Mouse (Mus musculus) spleen, adult 12 weeks (tissue): ENCODE data around the gene Tm4sf1.

Source experiments
- DNase-seq: peaks from one replicate; pipeline ENCODE4 v3.0.0; 2022; ENCODE audit warnings: low spot score

Gene Tm4sf1

DNA sequence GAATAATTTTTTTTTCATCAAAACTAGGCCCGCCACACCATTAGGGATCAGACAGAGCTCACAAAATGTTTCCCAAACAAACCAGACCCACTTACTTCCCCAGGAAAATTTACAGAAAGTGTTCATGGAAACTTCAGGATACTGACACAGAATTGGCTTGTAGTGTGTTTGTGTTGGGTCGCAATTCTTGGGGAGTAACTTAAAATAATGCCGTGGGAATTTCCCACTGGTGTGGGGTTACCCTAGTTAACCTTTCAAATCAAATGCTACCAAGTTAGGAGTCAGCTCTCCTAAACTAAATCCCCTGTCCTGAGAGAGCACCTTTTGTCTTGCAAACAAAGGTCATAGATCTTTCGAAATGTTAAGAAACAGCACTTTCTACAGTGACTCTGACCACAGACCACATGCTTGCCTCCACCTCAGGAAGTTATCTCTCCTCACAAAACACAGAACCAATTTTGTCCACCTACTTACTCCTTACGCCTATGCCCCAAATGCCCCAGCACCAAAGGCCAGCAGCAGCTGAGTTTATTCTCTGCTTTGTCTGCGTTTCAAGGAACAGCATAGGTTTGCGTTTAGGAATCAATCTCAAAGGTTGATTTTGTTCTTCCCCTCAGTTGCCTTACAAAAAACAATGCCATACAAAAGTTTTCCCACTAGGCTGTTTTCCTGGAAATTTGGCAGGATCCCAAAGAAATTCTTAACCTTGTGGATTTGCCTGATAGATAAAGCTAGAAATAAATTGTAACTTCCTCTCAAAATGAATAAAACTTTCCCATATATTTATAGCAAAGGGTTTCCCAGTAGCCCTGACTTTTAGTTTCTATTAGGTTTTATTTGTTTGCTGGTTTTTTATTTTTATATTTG lies 13.7 kb downstream of the Tm4sf1 start:
- DNase-seq = no peak

- DNase-seq = no peak
Measured at GRCm38 (mm10) chr3:57287438-57287837, 14.3 kb downstream of the Tm4sf1 start.

GRCm38 (mm10) chr3:57278225-57278624 lies 23.6 kb downstream of the Tm4sf1 start:
- no peak for DNase-seq

GRCm38 (mm10) chr3:57277453-57277852 lies 24.3 kb downstream of the Tm4sf1 start:
- DNase-seq = no peak

DNA sequence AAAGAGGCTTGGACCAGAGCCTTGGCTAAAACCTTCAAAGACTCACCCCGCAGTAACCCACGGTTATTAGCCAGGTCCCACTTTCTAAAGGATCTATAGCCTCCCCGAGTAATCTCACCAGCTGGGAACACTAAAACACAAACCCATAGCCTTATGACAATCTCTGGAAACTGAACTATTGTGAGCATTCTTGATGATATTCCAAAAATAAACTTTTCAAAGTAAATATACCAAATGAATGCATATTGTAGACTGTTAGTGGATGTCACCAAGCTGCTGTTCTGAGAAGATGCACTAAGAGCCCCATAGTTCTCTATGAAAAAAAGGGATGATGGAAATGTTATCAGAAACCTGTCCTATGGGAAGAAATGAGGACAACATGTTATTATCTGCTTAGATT lies 25.0 kb downstream of the Tm4sf1 start:
- no peak for DNase-seq

GRCm38 (mm10) chr3:57268994-57269393 lies 32.8 kb downstream of the Tm4sf1 start:
- DNase-seq = no peak

DNA sequence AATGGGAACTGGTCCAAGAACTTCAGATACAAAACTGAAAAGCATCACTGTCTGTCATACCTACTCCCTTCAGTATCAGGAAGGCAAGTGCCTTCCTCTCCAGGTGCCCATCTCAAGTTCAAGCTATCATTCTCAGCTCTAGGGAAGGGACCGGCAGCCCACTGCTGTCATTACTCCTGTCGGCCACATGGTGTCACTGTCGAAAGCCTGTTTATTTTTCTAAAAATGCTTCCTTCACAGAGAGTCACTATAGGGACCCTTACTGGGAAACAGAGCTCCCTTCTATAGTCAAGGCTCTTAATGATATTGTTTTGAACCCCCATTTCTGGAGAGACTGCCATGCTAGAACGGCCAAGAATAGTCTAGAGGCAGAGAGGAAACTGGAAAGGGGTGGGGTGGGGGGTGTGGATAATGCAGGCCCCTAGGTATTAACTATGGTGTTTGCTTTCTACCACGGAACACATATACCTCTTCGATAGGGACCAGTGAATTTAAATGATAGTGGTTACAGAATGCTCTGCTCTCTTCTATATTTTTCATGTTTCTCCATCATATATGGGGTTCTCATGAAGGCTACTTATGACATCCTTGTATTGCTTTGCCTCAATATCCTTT lies 34.1 kb downstream of the Tm4sf1 start:
- no peak for DNase-seq

DNA sequence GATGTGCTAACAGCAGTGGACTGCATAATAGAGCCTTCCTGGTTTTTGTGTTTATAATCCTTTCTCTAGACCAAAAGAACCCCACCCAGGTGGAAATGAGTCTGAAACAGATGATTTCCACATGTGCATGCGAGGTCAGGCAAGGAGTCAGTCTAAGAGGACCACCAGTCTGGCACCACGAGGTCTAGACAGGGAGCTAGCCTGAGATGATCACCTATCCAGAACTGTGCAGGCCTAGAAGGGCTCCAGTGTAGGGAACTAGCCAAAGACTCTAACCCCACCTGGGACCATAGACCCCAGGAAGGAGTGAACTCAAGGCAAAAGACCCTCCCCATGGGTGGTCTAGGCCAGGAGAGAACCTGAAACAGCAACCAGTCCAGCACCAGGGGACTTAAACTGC lies 48.7 kb downstream of the Tm4sf1 start:
- no peak for DNase-seq

DNA sequence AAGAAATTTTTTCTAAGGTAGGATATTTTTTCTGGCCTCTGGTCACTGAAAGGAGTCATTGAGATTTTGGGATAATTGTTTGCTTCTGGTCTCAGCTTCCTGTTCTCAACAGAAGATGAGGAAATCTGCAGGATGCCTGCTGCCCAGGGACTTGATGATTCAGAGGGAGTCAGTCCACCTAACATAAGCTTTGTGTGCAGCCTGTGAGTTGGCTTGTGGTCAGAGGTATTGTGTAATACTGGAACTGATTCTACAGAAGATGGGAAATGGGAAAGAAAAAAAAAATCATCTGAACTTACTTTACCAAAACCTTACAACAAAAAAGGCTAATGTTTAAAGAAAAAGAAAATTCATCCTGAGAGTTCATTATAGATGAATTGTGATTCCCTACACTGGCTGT lies 49.2 kb downstream of the Tm4sf1 start:
- DNase-seq = no peak

GRCm38 (mm10) chr3:57245242-57245641 lies 56.5 kb downstream of the Tm4sf1 start:
- DNase-seq = no peak
